Mouse (Mus musculus) left cerebral cortex, postnatal 14 days (tissue): ENCODE data around the gene Ago4. TPM values are rescaled to one million over a fixed set of nuclear protein-coding genes. Genes with fewer than 3 reads are reported as not detected.
A peak's percentile ranks its signal among the peaks of the same experiment; 100 is the strongest.
"Not testable (repeated sequence)": the region's sequence is repeated elsewhere in the genome, so short reads cannot be mapped to it uniquely, and the experiment has no call there.

Experiments used
- DNase-seq, 2 experiments: peaks; one replicate each; pipeline ENCODE4 v3.0.0; 2021 to 2022; ENCODE audit warnings: low spot score in 2 of 2, mixed read lengths in 1 of 2
- intact Hi-C: fragments of 180-260 bp; cut with DNase I; formaldehyde crosslinking; loops from one replicate; pipeline ENCODE4 v1.15.1; 2025
- long read RNA-seq, 2 experiments: library from polyadenylated mRNA; stranded (forward); transcript quantifications; one replicate each; pipeline ENCODE4 v2.0.0; 2021
- total RNA-seq, 2 experiments: library from RNA; stranded (reverse); gene quantifications; 2 replicates each; pipeline ENCODE4 v1.2.3; 2021

Ago4 gene
- 1 to 10 TPM; 6.3 to 6.8 TPM for total RNA-seq
- long read RNA-seq, experiment 1, partial matches to known transcripts: 2 of 3 reads
- long read RNA-seq, experiment 1, other reads (novel, unspliced or antisense): 1 of 3 reads
- long read RNA-seq, experiment 2, partial matches to known transcripts: 0 of 1 reads
- long read RNA-seq, experiment 2, other reads (novel, unspliced or antisense): 1 of 1 reads

- intact Hi-C loops: no loop called here
- peak; percentile 53 to 61 for DNase-seq
Measured at GRCm38 (mm10) chr4:126532827-126533728, at the start of gene Ago4. Gene Ago4 (minus strand): TSS chr4:126533472.

- intact Hi-C loops: no loop called here
Measured at GRCm38 (mm10) chr4:126579077-126579476, 45.8 kb upstream of the Ago4 start.

GRCm38 (mm10) chr4:126577920-126578319 is 44.6 kb upstream of the Ago4 start:
- intact Hi-C loops: no loop called here
- no peak for DNase-seq

More at GRCm38 (mm10) chr4:126579077-126579476, 45.8 kb upstream of the Ago4 start:
- no peak for DNase-seq

- intact Hi-C loops: no loop called here
Measured at GRCm38 (mm10) chr4:126576281-126576680, 43.0 kb upstream of the Ago4 start.

GRCm38 (mm10) chr4:126569783-126570182 is 36.5 kb upstream of the Ago4 start:
- intact Hi-C loops: no loop called here

More at GRCm38 (mm10) chr4:126576281-126576680, 43.0 kb upstream of the Ago4 start:
- DNase-seq: peak in 1 of 2 experiments; percentile 57

GRCm38 (mm10) chr4:126567243-126567642 is 34.0 kb upstream of the Ago4 start:
- intact Hi-C loops: no loop called here
- DNase-seq: no peak

More at GRCm38 (mm10) chr4:126569783-126570182, 36.5 kb upstream of the Ago4 start:
- no peak for DNase-seq

GRCm38 (mm10) chr4:126563798-126564197 is 30.5 kb upstream of the Ago4 start:
- intact Hi-C loops: no loop called here
- DNase-seq: no peak

GRCm38 (mm10) chr4:126556809-126557711 is 23.8 kb upstream of the Ago4 start, which contains the start of gene Clspn:
Gene Clspn (plus strand): TSS chr4:126556935.
- peak; percentile 73 to 85 for DNase-seq
- intact Hi-C loops: loop anchor here (10.0 kb wide), 1 partner anchor 758 kb away; the partner anchor contains the start of gene Gja4

- intact Hi-C loops: loop anchor here (10.0 kb wide), 1 partner anchor 760 kb away; the partner anchor contains the start of gene Gja4
- DNase-seq: no peak
Measured at GRCm38 (mm10) chr4:126554462-126554861, 21.2 kb upstream of the Ago4 start.

GRCm38 (mm10) chr4:126553685-126554084 is 20.4 kb upstream of the Ago4 start:
- intact Hi-C loops: loop anchor here (10.0 kb wide), 1 partner anchor 761 kb away; the partner anchor contains the start of gene Gja4
- no peak for DNase-seq

GRCm38 (mm10) chr4:126553105-126553504 is 19.8 kb upstream of the Ago4 start:
- peak; percentile 46 to 72 for DNase-seq
- intact Hi-C loops: loop anchor here (10.0 kb wide), 1 partner anchor 762 kb away; the partner anchor contains the start of gene Gja4

- DNase-seq: no peak
- intact Hi-C loops: loop anchor here (10.0 kb wide), 1 partner anchor 763 kb away; the partner anchor contains the start of gene Gja4
Measured at GRCm38 (mm10) chr4:126552136-126552535, 18.9 kb upstream of the Ago4 start.

GRCm38 (mm10) chr4:126546183-126546582 is 12.9 kb upstream of the Ago4 start:
- intact Hi-C loops: no loop called here

GRCm38 (mm10) chr4:126545703-126546102 is 12.4 kb upstream of the Ago4 start:
- intact Hi-C loops: no loop called here
- DNase-seq: no peak

More at GRCm38 (mm10) chr4:126546183-126546582, 12.9 kb upstream of the Ago4 start:
- DNase-seq: no peak

GRCm38 (mm10) chr4:126545016-126545415 is 11.7 kb upstream of the Ago4 start:
- intact Hi-C loops: no loop called here

GRCm38 (mm10) chr4:126542838-126543237 is 9.6 kb upstream of the Ago4 start:
- DNase-seq: no peak
- intact Hi-C loops: no loop called here

More at GRCm38 (mm10) chr4:126545016-126545415, 11.7 kb upstream of the Ago4 start:
- no peak for DNase-seq

- intact Hi-C loops: no loop called here
- DNase-seq: no peak
Measured at GRCm38 (mm10) chr4:126540487-126541071, 7.3 kb upstream of the Ago4 start.

- intact Hi-C loops: no loop called here
- DNase-seq: no peak
Measured at GRCm38 (mm10) chr4:126536865-126537264, 3.6 kb upstream of the Ago4 start.

GRCm38 (mm10) chr4:126535631-126536030 is 2.4 kb upstream of the Ago4 start:
- intact Hi-C loops, DNase-seq: not testable (repeated sequence)
